In genomic region chr7:139918262-139918661, GRCm38 (mm10) we compare ENCODE assay signal across 16 mouse cellular contexts. TPM values are rescaled to one million over a fixed set of nuclear protein-coding genes. Genes with fewer than 3 reads are reported as not detected.
A peak's percentile ranks its signal among the peaks of the same experiment; 100 is the strongest.
DNase-seq lines count a peak whose midpoint lies in the region.
"Had no signal": no experiment of that assay in that cellular context is flagged by ENCODE, and none has a peak within 500 bp of the region (broad histone marks: within the 10 kb centered on the region; RNA-seq: fewer than 3 reads in every experiment).

No protein-coding gene starts in this region.

- DNase-seq in cerebellum, adult 9-10 months, result peak; percentile 57
- no peak for DNase-seq in cerebellum, adult 18-20 months
- peak; percentile 41 to 44 for DNase-seq in cerebellum, postnatal 25 days
- no peak for DNase-seq in cerebellum, adult 8-10 months
- DNase-seq in layer of hippocampus, postnatal 14 days (ENCODE audit: low spot score in 2 of 2), result peak; percentile 45 to 62
- no peak for DNase-seq in layer of hippocampus, adult 9-11 months
- DNase-seq: adrenal gland, adult 8-10 months; adrenal gland, postnatal 14 days; adrenal gland, postnatal 36 days; B cell, adult 2 months; cerebellum, adult 2 months; cerebellum, postnatal 14 days; forebrain, postnatal 0 days had no signal

RNA-seq across cellular contexts. Expression of gene Kndc1, which starts 23.8 kb away (rescaled TPM):
- 10 to 100 TPM; 78.2 to 96.6 TPM for total RNA-seq in layer of hippocampus, postnatal 14 days (2021)

RNA-seq across cellular contexts. Expression of gene Utf1, which starts 25.3 kb away (rescaled TPM):
- not detected for total RNA-seq in layer of hippocampus, postnatal 14 days (2021)
- total RNA-seq: adrenal gland, adult 18-20 months; adrenal gland, adult 8-10 months; adrenal gland, postnatal 14 days; adrenal gland, postnatal 36 days; CH12.LX; forebrain, postnatal 0 days; G1E had no signal

Comparison
In these comparisons a context has a peak if more than half of its experiments do, and no peak if none do; other contexts are left out.
1. DNase-seq: peak in cerebellum, adult 9-10 months (single experiment), cerebellum, postnatal 25 days (2 of 2) and layer of hippocampus, postnatal 14 days (2 of 2); none in cerebellum, adult 18-20 months (0 of 2), cerebellum, adult 8-10 months (single experiment) and layer of hippocampus, adult 9-11 months (single experiment).